9 mouse cellular contexts compared by ENCODE assay signal in genomic region chr5:125040128-125040584, GRCm38 (mm10). TPM values are rescaled to one million over a fixed set of nuclear protein-coding genes. Genes with fewer than 3 reads are reported as not detected.
DNase-seq lines count a peak whose midpoint lies in the region; ATAC-seq and TF ChIP-seq lines count a peak whose summit lies in the region.
"Had no signal": no experiment of that assay in that cellular context is flagged by ENCODE, and none has a peak within 500 bp of the region (broad histone marks: within the 10 kb centered on the region; RNA-seq: fewer than 3 reads in every experiment).

No protein-coding gene starts in this region.

- no peak overlapping the region for H3K4me3 ChIP-seq in liver, adult 2 months (ENCODE audit: insufficient read depth, low read depth, low read length)
- no peak overlapping the region for H3K4me3 ChIP-seq in liver, embryonic 12.5 days
- H3K4me3 ChIP-seq in stomach, embryonic 15.5 days (replicated peaks): no peak overlapping the region
- H3K4me3 ChIP-seq: hindbrain, embryonic 15.5 days had no signal

- H3K27me3 ChIP-seq in liver, adult 2 months (ENCODE audit: control insufficient read depth, insufficient read depth, low read length): no peaks in the 10 kb centered on the region
- H3K27me3 ChIP-seq in liver, embryonic 12.5 days (replicated peaks): no peaks in the 10 kb centered on the region
- no peaks in the 10 kb centered on the region for H3K27me3 ChIP-seq in stomach, embryonic 15.5 days (replicated peaks)
- H3K27me3 ChIP-seq: hindbrain, embryonic 15.5 days had no signal

- TF ChIP-seq POLR2A in liver, adult 2 months (IDR thresholded peaks at IDR 0.05; ENCODE audit: extremely low read depth, insufficient read depth, low read length): no peak

- H3K9me3 ChIP-seq in liver, embryonic 12.5 days (replicated peaks): no peaks in the 10 kb centered on the region
- H3K9me3 ChIP-seq in stomach, embryonic 15.5 days: no peaks in the 10 kb centered on the region
- H3K9me3 ChIP-seq: hindbrain, embryonic 15.5 days had no signal

- peaks cover 3% of the 10 kb centered on the region; the same call in 1 of the 2 replicates for H3K36me3 ChIP-seq in liver, adult 2 months (ENCODE audit: control insufficient read depth, insufficient read depth, low read length)
- peaks cover 92% of the 10 kb centered on the region for H3K36me3 ChIP-seq in liver, embryonic 12.5 days
- peaks cover 65% of the 10 kb centered on the region for H3K36me3 ChIP-seq in stomach, embryonic 15.5 days

- H3K4me2 ChIP-seq in liver, embryonic 12.5 days: no peak overlapping the region
- no peak overlapping the region for H3K4me2 ChIP-seq in stomach, embryonic 15.5 days
- H3K4me2 ChIP-seq: hindbrain, embryonic 15.5 days had no signal

- TF ChIP-seq CTCF in liver, adult 2 months (IDR thresholded peaks at IDR 0.05; ENCODE audit: low read depth, low read length): no peak

- no peaks in the 10 kb centered on the region; the same call in 1 of the 2 replicates for H3K79me2 ChIP-seq in liver, adult 2 months (ENCODE audit: control insufficient read depth, insufficient read depth, low read length)

- no peaks in the 10 kb centered on the region; the same call in 1 of the 2 replicates for H3K4me1 ChIP-seq in liver, adult 2 months (ENCODE audit: control insufficient read depth, insufficient read depth, low read length)
- H3K4me1 ChIP-seq in liver, embryonic 12.5 days: peaks cover 17% of the 10 kb centered on the region
- H3K4me1 ChIP-seq in stomach, embryonic 15.5 days: peaks cover 14% of the 10 kb centered on the region; the same call in 1 of the 2 replicates

- DNase-seq in liver, adult 2 months (ENCODE audit: extremely low read depth, low read depth, low spot score): peak; percentile 72
- peak; percentile 96 for DNase-seq in heart, adult 8-10 months (ENCODE audit: low spot score)
- peak; percentile 92 to 96 for DNase-seq in kidney, postnatal 25 days
- no peak for DNase-seq in thymus, postnatal 36 days

- no peak overlapping the region for H3K27ac ChIP-seq in liver, adult 2 months (replicated peaks; ENCODE audit: insufficient read depth, low read depth, low read length)
- H3K27ac ChIP-seq in liver, embryonic 12.5 days: no peak overlapping the region
- H3K27ac ChIP-seq in stomach, embryonic 15.5 days: peak overlapping the region; percentile 67
- H3K27ac ChIP-seq: hindbrain, embryonic 15.5 days had no signal

- ATAC-seq in liver, embryonic 12.5 days: no peak
- ATAC-seq in cerebellum, adult (ENCODE audit: insufficient number of reproducible peaks, low FRiP score, low TSS enrichment): peak; percentile 54
- ATAC-seq in stomach, embryonic 15.5 days (ENCODE audit: insufficient read depth, low FRiP score, low read depth): peak; percentile 53
- no peak for ATAC-seq in megakaryocyte, adult 5-6 weeks (ENCODE audit: poor library complexity, severe bottlenecking)

- 34% methylated on average over 5 of the region's 5 CpGs for WGBS in liver, adult 2 months
- WGBS in liver, embryonic 12.5 days (ENCODE audit: insufficient replicate concordance): 83% methylated on average over 5 of the region's 5 CpGs
- 69% methylated on average over 5 of the region's 5 CpGs for WGBS in stomach, embryonic 15.5 days

- H3K9ac ChIP-seq in liver, adult 2 months (ENCODE audit: low read depth, low read length): no peak overlapping the region
- no peak overlapping the region for H3K9ac ChIP-seq in liver, embryonic 12.5 days
- H3K9ac ChIP-seq in stomach, embryonic 15.5 days: no peak overlapping the region
- H3K9ac ChIP-seq: hindbrain, embryonic 15.5 days had no signal

RNA-seq across cellular contexts. Expression of gene Rflna, which starts 37.1 kb away (rescaled TPM):
- total RNA-seq in liver, adult 2 months (2014; rRNA removed): not detected in 2 replicates
- 0.22 and 0.24 TPM in 2 replicates for polyA plus RNA-seq in liver, adult 2 months (2012; rRNA removed)
- polyA plus RNA-seq in liver, embryonic 12.5 days (2016; fragmentation: Nextera tagmentation; extraction: Ambion mirVana): 0.45 and 0.69 TPM in 2 replicates
- total RNA-seq in heart, adult 8-10 months (2022): under 1 TPM in 2 of 4 experiments, not detected in 2; 0.19 to 0.24 TPM
- 3.6 and 4.4 TPM in 2 replicates for polyA plus RNA-seq in stomach, embryonic 15.5 days (2015; fragmentation: Nextera tagmentation; extraction: Ambion mirVana)
- not detected in 2 replicates for total RNA-seq in megakaryocyte, adult 5-6 weeks (2015)
- not detected in 2 replicates for total RNA-seq in megakaryocyte, adult 5-6 weeks (2017)

Comparison
In these comparisons a context has a peak if more than half of its experiments do, and no peak if none do; other contexts are left out.
1. DNase-seq: peak in liver, adult 2 months (single experiment), heart, adult 8-10 months (single experiment) and kidney, postnatal 25 days (2 of 2); none in thymus, postnatal 36 days (0 of 2).
2. ATAC-seq: peak in cerebellum, adult (single experiment) and stomach, embryonic 15.5 days (single experiment); none in liver, embryonic 12.5 days (single experiment) and megakaryocyte, adult 5-6 weeks (single experiment).